Comparison of ENCODE assay signal across 8 mouse cellular contexts in the genomic region with DNA sequence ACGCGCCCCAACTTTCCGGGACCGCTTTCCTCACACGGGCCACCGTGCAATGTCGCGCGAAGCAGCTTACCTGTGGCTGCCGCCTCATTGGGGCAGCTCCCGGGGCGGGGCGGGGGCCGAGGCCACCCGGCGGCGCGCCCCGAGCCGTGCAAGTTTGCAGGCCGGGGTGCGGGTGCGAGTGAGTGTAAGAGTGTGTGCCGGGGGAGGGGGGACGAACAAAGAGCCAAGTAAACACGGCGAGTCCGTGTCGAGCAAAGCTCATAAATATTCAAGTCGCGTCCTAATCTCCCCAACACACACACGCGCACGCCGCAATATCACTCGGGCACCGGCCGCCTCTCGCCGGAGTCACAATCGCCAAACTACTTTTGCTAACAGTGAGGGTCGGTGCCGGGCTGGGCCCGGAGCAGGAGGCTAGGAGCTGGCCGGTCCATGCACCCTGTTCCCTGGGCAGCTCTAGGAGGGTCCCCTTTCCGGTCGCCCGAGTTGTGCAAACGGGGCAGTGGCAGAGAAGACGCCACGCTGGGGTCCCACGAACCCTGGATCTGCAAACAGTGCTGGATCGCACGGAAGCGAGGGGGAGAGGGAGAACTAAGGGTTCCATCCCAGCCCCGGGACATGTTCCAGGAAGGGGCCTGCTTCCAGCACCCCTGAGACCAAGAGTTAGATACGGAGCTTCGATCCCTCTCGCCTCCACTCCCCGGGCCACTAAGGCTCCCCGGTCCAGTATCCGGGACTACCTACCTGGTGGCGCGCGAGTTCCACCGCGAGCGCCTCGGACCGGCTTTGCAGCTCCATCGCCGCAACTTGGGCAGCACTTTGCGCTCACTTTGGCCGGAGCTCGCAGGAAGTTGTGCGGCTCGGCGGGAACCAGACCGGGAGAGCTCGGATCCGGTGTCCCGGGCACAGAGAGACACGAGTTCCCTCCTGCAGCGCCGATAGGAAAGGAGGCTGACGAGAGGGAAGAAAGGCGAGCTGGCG. TPM values are rescaled to one million over a fixed set of nuclear protein-coding genes. Genes with fewer than 3 reads are reported as not detected.
DNase-seq lines count a peak whose midpoint lies in the region; ATAC-seq lines count a peak whose summit lies in the region.

No protein-coding gene starts in this region.

- WGBS in embryonic facial prominence, embryonic 15.5 days = under 1% methylated on average over 86 of the region's 88 CpGs

- peak overlapping the region; percentile 89; the same call in 1 of the 2 replicates for H3K27ac ChIP-seq in embryonic facial prominence, embryonic 15.5 days (replicated peaks)

- peaks cover 38% of the 10 kb centered on the region for H3K4me1 ChIP-seq in embryonic facial prominence, embryonic 15.5 days

- peak; percentile 34 for DNase-seq in MEL-GATA-1-ER (ENCODE audit: extremely low read depth, low read depth)
- DNase-seq in brain, adult 2 months (ENCODE audit: low read depth, low spot score) = peak; percentile 64
- peak; percentile 31 for DNase-seq in heart, postnatal 4 days
- DNase-seq in layer of hippocampus, postnatal 10 days (ENCODE audit: low spot score in 2 of 2) = peak; percentile 56 to 66
- DNase-seq in lung, postnatal 25 days (ENCODE audit: low spot score) = peak; percentile 7
- DNase-seq in retina, postnatal 1 day = peak; percentile 67
- peak; percentile 67 for DNase-seq in yolk sac, embryonic 10.5 days (ENCODE audit: low spot score)

- peaks cover 18% of the 10 kb centered on the region for H3K27me3 ChIP-seq in embryonic facial prominence, embryonic 15.5 days

- peak overlapping the region; percentile 78 for H3K4me3 ChIP-seq in embryonic facial prominence, embryonic 15.5 days (replicated peaks)

- peak overlapping the region; percentile 100 for H3K4me2 ChIP-seq in embryonic facial prominence, embryonic 15.5 days (replicated peaks)

- H3K9ac ChIP-seq in embryonic facial prominence, embryonic 15.5 days = peak overlapping the region; percentile 54

- H3K9me3 ChIP-seq in embryonic facial prominence, embryonic 15.5 days (replicated peaks) = no peaks in the 10 kb centered on the region

- 0 out of 2 replicates have a peak, but pooled peaks have one; percentile 10 for ATAC-seq in embryonic facial prominence, embryonic 15.5 days (ENCODE audit: insufficient number of reproducible peaks, low FRiP score, low TSS enrichment, low read depth)

- no peaks in the 10 kb centered on the region for H3K36me3 ChIP-seq in embryonic facial prominence, embryonic 15.5 days

RNA-seq across cellular contexts. Expression of gene Phf21b, which starts 0.6 kb away (rescaled TPM):
- 0.68 and 1.2 TPM in 2 replicates for polyA plus RNA-seq in embryonic facial prominence, embryonic 15.5 days (2015; fragmentation: Nextera tagmentation; extraction: Ambion mirVana)
- total RNA-seq in heart, postnatal 4 days (2021) = 1 to 10 TPM in 1 of 2 experiments, under 1 TPM in 1; 0.68 to 1.5 TPM
- total RNA-seq in layer of hippocampus, postnatal 10 days (2021) = 10 to 100 TPM; 11.6 to 13.8 TPM

Comparison
In these comparisons a context has a peak if more than half of its experiments do, and no peak if none do; other contexts are left out.
1. Peak in every context shown above with its lines: DNase-seq, ATAC-seq, H3K4me3 ChIP-seq and H3K27ac ChIP-seq.
2. DNase-seq: peak in every context shown above with its lines; median percentile 67 in retina, postnatal 1 day; 67 in yolk sac, embryonic 10.5 days; 64 in brain, adult 2 months; 61 in layer of hippocampus, postnatal 10 days; 34 in MEL-GATA-1-ER; 31 in heart, postnatal 4 days; 7 in lung, postnatal 25 days.
3. RNA of gene Phf21b, which starts 0.6 kb away (total RNA-seq): 11.6 to 13.8 TPM in layer of hippocampus, postnatal 10 days; 0.68 to 1.5 TPM in heart, postnatal 4 days; every median in the first group is over 4 times any median in the second.